Mouse (Mus musculus) large intestine, adult 2 months (tissue): ENCODE data around the gene Phex. TPM values are rescaled to one million over a fixed set of nuclear protein-coding genes. Genes with fewer than 3 reads are reported as not detected.

Experiments
- DNase-seq: peaks from one replicate; pipeline ENCODE4 v3.0.0-alpha.2; 2012; ENCODE audit warnings: low read depth, low spot score
- WGBS: fragments of 180-500 bp; shearing (Covaris S2); methylation state at CpG from one replicate; pipeline ENCODE4 v1.1.7; 2018; 5-methylcytosine and 5-hydroxymethylcytosine counted together
- polyA plus RNA-seq: library from polyadenylated mRNA; depleted of rRNA; stranded (reverse); fragments of >200 nt; gene quantifications from 2 replicates; pipeline ENCODE4 v1.2.3, GENCODE M21; 2012; rRNA removed

Gene Phex
- polyA plus RNA-seq, result 0.01 TPM in 1 of 2 replicates, not detected in the other

DNA sequence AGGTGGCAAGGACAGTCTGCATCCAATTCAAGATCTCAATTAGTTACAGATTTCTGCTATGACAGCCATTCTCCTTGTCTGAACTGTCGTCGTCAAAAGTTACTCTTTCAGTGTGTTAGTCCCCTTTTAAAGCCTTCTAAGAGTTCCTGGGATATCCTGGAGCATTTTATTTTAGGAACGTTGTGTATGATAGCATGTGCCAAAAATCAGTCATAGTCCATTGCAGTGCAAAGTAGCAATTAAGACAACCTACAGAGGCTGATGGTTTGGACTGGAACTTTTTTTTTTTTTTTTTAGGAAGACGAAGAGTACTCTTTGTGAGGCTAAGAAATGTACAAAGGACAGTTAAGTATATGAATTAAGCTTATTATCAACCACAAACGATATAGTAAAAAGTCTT, at the start of gene Phex:
Gene Phex, minus strand, starts transcription at position 101 of the 400 bp plus-strand sequence.
- 66% methylated on average over 5 of the region's 5 CpGs for whole genome bisulfite sequencing
- DNase-seq, result no peak

DNA sequence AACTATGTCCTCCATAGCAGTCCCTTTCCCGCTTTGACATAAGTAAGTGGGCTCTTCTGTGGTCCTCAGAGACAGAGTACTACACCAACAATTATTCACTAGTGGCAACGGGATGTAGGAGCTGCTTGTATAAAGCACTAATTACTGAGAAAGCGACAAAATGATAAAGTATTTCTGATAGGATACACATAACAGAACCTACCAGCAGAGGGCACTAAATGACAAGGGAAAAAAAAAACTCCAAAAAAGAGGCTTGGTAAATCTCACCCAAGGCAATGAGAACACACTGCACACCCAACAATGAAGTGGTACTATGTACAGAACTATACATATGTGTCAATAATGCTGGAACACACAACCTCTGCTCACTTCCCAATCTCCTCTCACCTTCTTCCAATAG, 47.6 kb upstream of the Phex start:
- no peak for DNase-seq
- WGBS, result 69% methylated on average over 3 of the region's 3 CpGs

DNA sequence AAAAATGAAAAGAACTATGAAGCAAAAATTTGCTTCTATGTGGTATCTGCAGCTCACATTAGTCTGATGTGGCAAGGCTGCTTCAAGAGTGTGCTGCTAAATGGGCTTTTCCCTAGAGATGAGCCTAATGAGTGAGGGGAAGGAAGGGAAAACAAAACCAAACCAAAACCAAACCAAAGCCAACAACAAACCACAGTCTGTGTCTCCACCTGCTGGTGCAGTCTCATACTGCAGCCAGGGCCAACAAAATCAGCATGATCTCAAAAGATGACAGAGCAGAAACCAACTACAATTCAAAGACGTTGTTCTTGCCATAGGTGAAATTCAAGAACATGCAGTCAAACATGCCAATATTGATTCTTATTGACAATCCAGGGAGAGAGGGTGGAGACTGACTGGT, 39.3 kb upstream of the Phex start:
- peak; percentile 4 for DNase-seq
- 56% methylated on average over 1 of the region's 1 CpGs for whole genome bisulfite sequencing

DNA sequence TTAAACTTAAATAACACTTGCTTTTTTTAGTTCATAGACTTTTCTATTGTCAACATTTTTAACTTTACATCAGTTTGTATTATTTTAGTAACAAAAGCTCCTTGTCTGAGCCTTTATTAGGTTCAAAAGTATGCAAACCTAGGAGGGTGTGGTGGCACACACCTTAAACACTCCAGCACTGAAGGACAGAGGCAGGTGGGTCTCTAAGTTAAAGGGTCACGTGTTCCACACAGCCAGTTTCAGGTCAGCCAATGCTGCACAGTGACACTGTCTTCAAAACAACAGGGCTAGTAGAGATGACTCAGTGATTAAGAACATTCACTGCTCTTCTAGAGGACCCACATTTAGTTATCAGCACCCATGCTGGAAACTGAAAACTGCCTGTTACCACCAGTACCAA, 33.9 kb upstream of the Phex start:
- 29% methylated on average over 1 of the region's 1 CpGs for WGBS
- DNase-seq, result no peak

DNA sequence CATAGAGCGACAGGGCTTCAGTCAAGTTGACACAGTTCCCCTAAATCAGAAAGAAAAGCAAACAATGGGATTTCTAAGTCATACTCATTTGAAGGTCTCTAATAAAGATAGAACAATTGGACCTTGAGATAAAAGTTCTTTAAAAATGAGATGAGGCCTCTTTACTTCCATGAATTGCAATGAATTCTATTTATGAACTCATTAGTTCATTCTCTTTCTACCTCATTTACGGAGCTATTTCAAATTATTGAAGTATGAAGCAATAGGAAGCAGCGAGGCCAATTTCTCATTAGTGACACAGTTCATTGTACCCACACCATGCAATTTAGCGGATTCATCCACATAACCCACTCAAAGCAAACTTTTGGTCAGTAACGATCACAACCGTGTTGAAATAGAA, 32.3 kb upstream of the Phex start:
- DNase-seq, result no peak
- 89% methylated on average over 6 of the region's 6 CpGs for WGBS

DNA sequence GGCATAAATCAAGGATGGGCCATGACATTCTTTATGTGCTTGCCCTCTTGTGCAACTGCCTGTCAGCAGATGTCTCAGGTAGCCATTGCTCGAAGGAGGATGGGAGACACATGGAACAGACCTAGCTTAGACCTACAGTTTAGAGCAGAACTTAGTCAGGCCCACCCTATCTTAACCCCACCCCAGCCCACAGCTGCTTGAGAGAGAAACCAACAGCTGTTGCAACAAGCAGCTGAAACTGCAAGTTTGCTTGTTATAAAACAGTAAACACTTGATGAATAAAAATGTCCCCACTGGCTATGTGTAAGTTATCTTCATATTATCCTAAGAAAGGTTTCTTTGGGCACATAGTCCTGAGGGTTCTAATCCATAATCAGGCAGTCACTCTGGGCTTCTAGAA, 19.7 kb upstream of the Phex start:
- DNase-seq, result no peak
- 83% methylated on average over 1 of the region's 1 CpGs for WGBS

DNA sequence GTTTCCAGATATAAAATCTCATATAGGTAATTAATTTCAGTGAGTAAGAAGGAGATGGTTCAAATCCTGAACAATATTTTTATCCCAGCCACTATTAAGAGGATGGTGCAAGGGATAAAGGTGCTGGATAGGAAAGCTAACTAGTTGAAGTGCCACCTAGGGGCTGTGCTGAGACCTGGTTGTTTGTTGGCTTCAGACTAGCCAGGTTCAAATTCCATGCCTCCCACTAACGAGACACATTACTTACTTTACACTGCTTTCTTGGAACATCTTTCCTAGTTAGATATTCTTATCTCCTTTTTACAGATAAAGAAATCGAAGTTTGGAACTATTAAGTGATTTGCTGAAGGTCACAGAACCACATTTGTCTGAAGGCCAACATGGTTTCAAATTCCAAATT, 4.3 kb upstream of the Phex start:
- WGBS, result 31% methylated on average over 2 of the region's 2 CpGs
- DNase-seq, result no peak

DNA sequence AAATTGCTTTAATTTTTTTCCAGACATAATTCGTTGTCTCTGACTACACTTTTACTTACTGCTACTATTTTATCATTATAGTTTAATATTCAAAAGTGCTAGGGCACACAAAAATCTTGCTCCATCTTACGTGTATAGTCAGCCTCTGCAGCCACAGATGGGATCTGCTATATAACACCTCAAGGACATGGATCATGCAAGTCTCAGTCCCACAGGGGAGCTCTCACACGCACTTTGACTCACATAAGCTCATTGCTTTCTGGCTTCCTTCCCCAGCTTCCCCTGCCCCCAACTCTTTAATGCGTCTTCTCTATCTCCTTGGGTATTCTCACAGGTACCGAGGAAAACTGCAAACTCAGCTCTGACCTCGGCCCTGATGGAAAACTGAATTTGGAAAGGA, 10.2 kb downstream of the Phex start:
- WGBS, result 66% methylated on average over 6 of the region's 6 CpGs
- no peak for DNase-seq

DNA sequence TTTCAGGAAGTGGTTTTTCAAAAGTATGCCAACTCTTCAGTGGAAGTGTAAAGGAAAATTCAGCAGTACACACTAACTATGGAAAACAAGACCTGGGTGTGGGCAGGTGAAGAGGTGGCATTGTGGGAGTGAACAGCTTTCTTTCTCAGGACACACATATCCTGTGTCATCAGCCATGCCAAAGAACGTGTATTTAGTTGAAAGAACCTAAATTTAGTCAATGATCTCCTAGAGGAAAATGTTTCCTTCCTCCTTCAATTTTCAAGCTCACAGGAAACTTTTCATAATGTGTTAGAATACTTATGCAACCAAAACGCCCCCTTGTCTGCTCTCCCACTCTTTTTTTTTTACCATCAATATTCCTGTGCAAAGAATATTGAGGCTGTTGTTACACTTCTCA, 23.9 kb downstream of the Phex start:
- 59% methylated on average over 2 of the region's 2 CpGs for WGBS
- DNase-seq, result no peak

DNA sequence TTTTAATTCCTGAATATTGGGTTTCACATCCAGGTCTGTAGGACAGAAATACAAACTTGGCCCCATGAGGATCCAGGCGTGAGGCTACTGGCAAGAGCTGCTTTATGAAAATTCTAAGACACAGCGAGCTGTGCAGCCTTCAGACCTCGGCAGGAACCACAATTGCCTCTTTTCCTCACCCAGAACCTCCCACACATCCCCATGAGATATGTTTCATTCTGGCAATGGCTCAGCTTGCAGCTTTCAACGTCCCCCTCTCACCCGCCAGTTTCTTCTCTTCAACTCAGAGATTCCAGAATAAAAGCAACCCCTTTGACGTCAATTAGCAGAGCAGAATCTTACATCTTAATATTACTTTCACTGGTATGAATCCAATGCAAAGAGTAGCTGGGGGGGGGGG, 25.0 kb downstream of the Phex start:
- WGBS, result 79% methylated on average over 6 of the region's 6 CpGs
- no peak for DNase-seq

DNA sequence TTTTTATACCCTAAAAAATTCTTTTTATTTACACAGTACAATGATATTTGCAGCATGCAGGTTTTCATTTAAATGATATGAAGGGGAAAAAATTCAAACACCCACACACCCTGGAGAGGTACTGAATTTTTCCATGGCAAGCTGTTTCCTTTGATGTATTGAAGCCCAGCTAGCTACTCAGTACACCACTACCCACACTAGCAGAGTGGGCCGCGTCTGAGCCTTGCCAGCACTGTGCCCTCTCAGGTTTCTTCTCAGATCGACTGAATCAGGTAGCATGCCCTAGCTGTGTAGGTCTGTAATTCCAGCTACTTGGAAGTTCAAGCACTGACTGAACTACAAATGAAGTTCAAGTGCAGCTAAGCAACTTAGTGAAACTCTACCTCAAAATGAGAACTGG, 26.7 kb downstream of the Phex start:
- DNase-seq, result no peak
- 85% methylated on average over 3 of the region's 3 CpGs for WGBS

DNA sequence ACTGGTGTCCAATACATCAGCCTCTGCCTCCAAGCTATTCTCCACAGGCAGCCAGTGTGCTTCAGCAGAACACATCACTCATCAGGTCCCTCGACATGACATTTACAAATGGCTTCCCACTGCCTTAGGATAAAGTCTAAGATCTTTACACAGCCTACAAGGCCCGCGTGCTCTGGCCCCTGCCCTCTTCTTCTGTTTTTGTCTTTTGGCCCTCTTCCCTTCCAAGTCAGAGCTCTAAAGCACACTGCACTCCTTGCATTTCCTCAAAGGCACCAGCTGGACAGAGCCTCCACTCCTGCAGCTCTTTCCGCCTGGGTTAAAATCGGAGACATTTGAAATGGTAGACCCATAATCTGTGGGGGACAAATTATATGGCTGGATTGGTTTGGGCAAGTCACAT, 28.1 kb downstream of the Phex start:
- DNase-seq, result no peak

DNA sequence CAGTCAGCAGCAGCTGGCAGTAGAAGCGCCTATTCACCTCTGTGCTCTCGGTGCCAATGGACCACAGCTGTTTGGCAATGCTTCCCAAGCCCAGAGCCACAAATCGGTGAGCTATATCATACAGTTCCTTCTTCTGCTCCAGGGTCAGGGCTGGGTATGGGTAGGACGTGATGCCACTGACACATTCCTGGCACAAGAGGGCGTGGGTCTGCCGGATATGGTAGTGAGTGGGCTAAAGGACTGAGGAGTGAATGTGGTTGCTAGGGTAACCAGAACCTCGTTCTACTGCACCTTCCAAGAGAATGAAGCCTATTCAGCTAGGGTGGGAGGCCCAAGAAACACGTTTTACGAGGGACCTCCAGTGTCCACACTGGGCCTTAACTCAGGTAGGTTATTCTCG, 36.3 kb downstream of the Phex start:
- 57% methylated on average over 10 of the region's 10 CpGs for WGBS
- no peak for DNase-seq

More for the DNA sequence above, 28.1 kb downstream of the Phex start:
- WGBS, result 81% methylated on average over 5 of the region's 5 CpGs

DNA sequence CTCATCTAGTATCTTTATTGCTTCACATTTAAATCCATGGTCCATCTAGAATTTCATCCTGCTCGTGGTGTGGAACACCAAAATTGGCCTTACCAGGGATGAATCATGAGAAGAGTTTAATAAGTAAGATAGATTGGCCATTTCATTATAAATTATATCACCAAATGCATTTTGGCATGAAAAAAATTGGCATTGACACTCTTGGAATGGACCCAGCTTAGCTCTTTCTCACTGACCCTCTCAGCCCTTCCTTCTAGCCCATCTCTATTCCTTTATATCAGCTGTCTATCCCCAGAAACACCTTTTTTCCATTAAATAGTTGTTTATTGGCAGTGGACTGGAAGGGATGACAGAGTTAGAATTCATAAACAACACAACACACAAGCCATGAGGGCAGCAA, 37.7 kb downstream of the Phex start:
- DNase-seq, result no peak
- WGBS, result 31% methylated on average over 1 of the region's 1 CpGs

DNA sequence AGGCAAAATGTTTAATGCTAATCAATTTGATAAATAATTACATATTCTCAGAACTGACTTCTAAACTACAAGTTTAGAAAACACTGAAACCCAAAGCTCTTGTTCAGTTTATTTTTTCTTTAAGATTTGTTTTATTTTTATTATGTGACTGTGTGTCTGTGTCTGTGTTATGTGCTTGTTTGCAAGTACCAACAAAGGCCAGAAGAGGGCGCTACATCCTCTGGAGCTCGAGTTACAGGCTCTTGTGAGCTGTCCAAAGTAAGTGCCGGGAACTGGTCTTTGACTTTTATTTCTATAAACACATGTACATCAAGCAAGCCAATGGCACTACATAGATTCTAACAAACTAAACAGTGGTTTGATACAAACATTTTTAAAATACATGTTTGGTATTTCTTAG, 41.2 kb downstream of the Phex start:
- WGBS, result 52% methylated on average over 3 of the region's 3 CpGs

DNA sequence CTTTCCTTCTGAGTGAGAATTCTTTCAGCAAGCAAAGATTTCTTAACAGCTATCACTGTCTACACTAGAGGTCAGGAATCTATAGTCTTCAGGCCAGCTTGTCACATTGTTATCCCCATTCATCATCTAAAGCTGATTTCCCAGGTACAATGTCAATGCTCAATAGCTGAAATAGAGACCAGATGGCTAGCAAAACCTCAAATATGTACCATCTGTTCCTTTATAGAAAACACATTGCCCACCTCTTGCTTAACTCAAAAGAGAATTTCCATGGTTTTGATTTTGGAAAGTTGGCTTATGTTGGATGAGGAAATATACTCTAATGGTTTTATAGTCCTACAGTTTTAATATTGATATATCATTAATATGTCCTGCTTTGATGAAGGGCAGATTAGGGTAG, 45.9 kb downstream of the Phex start:
- DNase-seq, result no peak

More for the DNA sequence above, 41.2 kb downstream of the Phex start:
- DNase-seq, result no peak

DNA sequence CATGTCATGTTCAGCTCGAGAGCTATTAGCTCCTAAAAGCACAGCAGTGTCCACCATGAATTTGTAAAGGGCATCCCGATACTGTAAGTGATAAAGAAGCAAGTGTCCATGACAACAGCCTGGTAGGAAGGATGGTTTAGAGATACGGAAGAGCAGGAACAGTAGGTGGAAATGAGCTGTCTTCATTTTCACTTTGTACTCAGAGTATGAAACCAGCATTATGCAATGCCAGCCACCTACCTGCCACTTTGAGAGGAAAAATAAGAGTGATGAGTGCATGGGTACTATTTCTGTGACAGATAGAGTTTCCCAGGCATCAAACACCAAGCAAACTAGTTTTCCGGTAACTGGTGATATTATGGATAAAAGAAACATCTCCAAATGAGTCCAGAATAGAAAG, 59.6 kb downstream of the Phex start:
- 80% methylated on average over 4 of the region's 4 CpGs for WGBS

DNA sequence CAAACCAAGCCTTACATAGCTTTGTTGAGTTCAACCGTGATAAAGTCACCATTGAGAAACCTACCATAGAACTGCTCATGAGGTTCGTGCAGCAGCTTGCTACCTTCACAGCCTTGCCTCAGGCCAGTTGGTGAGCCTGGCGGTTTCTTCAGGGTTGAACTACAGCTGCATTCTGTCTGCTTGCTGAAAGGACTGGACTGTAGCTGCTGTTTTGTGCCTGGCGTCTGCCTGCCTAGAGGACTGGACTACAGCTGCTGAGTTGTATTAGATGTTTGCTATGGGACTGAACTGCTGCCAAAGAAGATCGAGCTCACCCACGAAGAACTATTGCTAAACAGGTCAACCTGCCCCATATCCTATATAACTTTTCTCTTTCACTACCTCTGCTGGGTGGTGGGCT, 68.9 kb downstream of the Phex start:
- WGBS, result 79% methylated on average over 6 of the region's 6 CpGs
- DNase-seq, result no peak

More for the DNA sequence above, 59.6 kb downstream of the Phex start:
- no peak for DNase-seq

DNA sequence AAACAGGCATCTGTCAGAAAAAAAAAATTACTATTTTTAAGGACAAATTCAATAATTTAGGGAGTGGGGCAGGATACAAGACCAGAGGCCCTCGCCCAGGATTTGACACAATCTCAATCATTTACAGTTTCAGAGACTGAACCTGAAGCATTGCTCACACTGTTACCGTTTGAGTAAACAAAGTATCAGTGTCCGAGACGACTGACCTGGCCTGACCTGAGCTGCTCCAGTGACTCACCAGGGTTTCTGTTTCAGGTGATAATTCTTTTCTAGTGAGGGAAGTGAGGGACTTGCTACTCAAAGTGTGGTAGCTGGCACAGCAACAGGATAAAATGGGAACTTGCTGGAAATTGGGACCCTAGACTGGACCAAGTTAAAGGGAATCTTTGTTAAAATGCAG, 80.4 kb downstream of the Phex start:
- DNase-seq, result no peak
- 32% methylated on average over 4 of the region's 4 CpGs for whole genome bisulfite sequencing

DNA sequence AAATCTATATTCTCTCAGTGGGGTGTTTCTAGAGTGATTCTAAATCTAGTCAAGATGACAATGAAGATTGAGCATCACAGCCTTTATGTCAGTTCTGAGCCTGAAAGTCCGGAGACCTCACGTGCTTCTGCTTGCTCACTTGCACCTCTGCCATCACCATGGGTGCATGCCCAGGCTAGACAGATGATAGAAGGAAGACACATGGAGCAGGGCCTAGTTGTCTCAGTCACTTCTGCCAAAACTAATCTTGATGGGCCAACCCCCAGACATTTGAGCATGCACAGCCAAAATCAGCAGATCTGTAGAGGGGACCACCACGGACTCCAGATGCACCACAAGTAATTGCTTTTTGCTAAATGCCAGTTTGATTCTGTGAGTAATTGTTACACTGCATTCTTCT, 85.3 kb downstream of the Phex start:
- WGBS, result 84% methylated on average over 3 of the region's 3 CpGs
- no peak for DNase-seq

DNA sequence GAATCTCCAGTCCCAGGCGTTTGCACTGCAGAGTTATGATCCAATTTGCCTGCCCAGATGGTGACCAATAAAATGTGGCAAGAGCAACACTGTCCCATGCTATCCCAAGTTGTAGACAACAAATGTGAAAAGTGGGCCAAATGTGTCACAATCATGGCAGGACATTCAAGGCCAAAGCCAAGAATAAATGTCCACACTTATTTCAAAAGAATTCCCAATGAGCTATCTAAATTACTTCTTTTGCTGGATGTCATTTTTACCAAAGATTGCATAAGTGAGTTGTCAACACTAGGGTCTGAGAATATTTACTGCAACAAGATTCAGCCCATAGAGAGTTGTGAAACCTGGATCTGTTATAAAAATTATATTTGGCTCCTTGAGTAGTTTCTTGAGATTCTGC, 86.7 kb downstream of the Phex start:
- 32% methylated on average over 1 of the region's 1 CpGs for WGBS
- no peak for DNase-seq

DNA sequence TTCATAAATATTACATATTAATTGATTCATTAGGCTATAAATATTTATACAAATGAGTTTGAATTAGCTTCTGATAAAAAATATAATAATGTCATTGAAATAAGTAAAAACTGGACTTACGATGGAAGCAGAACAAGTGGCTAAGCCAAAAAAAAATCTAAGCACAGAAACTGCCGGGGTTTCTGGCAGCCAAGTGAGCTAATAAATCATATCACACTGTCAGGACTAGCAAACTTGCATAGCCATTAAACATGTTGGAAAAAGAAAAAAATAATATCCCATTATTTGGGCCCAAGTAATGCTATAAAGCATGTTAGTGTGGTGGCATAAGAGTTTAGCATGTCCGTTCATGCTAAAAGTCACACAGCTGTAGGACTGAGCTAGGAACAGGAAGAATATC, 87.4 kb downstream of the Phex start:
- 79% methylated on average over 3 of the region's 3 CpGs for WGBS
- DNase-seq, result no peak

DNA sequence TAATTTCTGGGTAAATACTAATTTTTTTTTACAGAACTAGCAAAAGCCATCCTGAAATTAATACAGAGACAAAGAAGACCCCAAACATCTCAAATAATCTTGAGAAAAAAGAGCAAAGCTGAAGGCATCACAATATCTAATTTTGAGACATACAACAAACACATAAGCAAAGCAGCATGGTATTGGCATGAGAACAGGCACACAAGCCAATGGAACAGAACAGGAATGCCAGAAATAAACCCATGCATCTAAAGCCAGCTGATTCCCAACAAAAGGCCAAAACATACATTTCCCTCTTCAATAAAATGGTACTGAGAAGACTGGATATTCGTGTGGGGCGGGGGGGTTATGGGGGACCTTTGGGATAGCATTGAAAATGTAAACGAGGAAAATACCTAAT, 90.7 kb downstream of the Phex start:
- no peak for DNase-seq
- WGBS, result 77% methylated on average over 3 of the region's 3 CpGs
